Mouse (Mus musculus) heart, adult 9 months (tissue): ENCODE data around the gene Zbtb22.

Experiments used
- DNase-seq, 2 experiments: peaks; one replicate each; pipeline ENCODE4 v3.0.0; 2022; ENCODE audit warnings: low spot score in 2 of 2

Zbtb22 gene

GRCm38 (mm10) chr17:33941381-33941780 lies 25.7 kb downstream of the Zbtb22 start:
- no peak for DNase-seq

DNA sequence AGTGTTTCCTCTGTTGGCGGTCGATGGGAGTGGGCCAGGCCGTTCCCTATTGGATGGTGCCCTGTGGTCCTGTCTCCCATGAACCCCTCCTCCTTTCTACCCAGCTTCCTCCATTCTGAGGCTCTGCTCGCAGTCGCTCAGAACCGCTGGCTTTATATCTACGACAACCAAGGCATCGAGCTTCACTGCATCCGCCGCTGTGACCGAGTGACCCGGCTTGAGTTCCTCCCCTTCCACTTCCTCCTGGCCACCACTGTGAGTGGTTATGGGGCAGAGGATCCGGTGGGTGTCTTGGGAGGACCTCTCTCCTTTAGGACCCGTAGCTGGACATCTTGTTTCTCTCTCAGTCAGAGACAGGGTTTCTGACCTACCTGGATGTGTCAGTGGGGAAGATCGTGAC lies 27.8 kb downstream of the Zbtb22 start:
- no peak for DNase-seq

DNA sequence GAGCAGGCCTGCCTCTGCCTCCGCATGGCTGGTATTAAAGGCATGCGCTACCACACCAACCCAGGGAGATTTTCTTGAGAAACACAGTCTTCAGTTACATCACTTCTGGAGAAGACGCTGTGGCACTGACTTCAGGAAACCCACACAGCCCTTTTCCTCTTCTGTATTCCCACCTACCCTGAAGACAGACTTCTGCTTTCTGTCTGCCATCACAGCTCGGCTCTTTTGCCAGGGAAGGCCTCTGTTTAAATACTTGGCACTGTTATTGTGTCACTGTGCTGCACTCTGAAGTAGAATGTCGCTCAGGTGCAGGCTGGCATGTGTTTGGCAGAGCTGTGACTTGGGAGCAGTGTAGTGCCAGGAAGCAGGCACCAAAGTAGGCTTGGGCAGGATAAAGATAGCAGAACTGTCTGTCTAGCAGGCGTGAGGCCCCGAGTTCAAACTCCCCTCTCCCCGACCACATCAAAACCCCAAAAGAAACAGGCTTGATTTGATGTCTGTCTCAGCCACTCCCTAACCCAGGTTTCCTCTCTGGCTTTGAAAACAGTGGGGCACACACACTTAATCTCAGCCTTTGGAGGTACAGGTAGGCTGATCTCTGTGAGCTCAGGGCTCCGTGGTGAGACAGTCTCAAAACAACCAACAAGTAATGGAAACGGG lies 31.9 kb downstream of the Zbtb22 start:
- no peak for DNase-seq

DNA sequence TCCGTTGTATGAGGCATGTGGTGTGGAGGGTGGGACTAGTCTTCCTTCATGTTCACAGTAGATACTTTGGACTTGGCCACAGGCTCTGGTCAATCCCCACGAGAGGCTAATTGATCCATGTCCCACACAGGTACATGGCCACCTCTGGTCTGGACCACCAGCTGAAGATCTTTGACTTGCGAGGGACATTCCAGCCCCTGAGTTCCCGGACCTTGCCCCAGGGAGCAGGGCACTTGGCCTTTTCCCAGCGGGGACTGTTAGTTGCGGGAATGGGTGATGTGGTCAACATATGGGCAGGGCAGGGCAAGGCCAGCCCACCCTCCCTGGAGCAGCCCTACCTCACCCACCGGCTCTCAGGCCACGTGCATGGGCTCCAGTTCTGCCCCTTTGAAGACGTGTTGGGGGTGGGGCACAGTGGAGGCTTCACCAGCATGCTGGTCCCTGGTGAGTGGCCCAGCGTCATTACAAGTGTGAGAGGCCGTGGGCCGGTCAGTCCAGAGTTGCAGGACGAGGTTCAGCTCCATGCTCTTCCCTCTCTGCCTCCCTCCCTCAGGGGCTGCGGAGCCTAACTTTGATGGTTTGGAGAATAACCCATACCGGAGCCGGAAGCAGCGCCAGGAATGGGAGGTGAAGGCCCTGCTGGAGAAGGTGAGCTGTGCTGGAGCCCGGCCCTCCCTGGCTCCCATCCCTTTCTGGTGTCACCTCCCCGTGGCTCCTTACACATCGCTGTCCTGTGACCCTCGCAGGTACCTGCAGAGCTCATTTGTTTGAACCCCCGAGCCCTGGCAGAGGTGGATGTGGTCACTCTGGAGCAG lies 32.6 kb downstream of the Zbtb22 start:
- DNase-seq = no peak

DNA sequence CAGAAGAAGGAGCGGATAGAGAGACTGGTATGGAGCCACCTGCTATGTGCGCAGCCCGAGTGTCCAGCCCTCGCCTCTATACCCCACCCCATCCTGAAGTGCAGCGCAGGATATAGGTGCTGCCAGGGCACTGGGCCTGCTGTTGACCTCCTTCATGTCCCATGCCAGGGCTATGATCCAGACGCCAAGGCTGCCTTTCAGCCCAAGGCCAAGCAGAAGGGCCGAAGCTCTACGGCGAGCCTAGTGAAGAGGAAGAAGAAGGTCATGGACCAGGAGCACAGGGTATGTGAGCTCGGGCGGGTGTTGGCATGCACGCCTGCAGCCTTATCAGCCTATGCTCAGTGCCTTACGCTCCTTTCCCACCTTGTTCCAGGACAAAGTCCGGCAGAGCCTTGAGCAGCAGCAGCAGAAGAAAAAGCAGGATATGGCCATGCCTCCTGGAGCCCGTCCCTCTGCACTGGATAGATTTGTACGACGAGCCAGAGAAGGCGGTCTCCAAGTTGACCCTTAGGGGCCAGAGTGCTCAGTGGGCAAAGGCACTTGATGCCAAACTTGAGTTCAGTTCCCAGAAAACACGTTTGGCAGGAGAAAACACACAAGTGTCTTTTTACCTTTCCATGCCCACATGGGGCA lies 33.3 kb downstream of the Zbtb22 start:
- no peak for DNase-seq

- peak in 1 of 2 experiments; percentile 4 for DNase-seq
Measured at GRCm38 (mm10) chr17:33950131-33950625, 34.5 kb downstream of the Zbtb22 start.

- peak; percentile 69 to 71 for DNase-seq
Measured at GRCm38 (mm10) chr17:33951021-33951946, 35.6 kb downstream of the Zbtb22 start, which contains the start of gene B3galt4. TSS of gene B3galt4 (minus strand) at chr17:33951488.

GRCm38 (mm10) chr17:33952015-33952414 lies 36.3 kb downstream of the Zbtb22 start:
- DNase-seq = peak in 1 of 2 experiments; percentile 3

GRCm38 (mm10) chr17:33952879-33953278 lies 37.2 kb downstream of the Zbtb22 start:
- no peak for DNase-seq

- no peak for DNase-seq
Measured at GRCm38 (mm10) chr17:33953310-33953709, 37.6 kb downstream of the Zbtb22 start.

GRCm38 (mm10) chr17:33953961-33954565 lies 38.4 kb downstream of the Zbtb22 start:
- DNase-seq = no peak

DNA sequence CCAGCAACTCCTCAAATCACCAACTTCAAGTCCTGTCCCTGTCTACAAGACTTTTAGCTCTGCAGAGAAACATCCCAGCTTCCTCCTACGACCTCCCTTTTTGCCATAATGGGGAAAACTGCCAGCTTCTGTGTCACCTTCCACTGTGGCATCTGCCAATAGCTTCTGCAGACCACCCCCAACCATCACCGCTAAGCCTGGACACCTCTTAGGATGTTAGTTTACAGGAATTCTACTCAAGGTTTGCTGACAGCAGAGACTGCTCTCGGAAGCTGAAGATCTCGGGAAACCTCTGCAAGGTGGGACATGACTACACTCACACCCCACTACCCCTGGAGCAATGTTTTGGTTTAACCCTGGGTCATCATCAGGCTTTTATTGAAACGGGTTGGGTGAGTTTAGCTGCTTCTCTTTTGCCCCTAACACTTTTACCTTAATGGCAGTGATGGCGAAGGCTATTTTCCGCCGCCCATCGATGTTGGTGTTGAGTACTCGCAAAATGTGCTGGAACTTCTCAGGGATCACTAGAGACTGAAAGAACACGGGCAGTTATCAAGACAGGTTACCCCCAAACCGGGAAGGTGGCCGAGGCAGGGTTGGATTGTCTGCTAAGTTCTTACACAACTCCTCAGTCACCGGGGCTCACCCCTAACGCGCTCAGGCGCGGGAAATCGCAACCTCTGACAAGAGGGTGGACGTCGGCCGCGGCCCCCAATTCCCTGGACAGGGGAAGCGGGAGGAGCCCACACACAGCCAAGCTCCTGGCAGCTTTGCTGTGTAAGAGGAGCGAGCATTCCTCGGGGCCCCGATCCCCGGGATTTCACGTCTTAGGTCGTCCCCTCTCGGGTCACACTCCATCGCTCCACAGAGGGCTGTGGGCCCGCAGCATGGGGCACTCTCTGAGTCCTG lies 39.2 kb downstream of the Zbtb22 start:
- no peak for DNase-seq

GRCm38 (mm10) chr17:33955555-33956214 lies 40.0 kb downstream of the Zbtb22 start, which contains the start of the genes Vps52 and Rps18:
TSS of gene Vps52 (plus strand) at chr17:33955812.
TSS of gene Rps18 (minus strand) at chr17:33956001.
- DNase-seq = peak; percentile 96 to 97

DNA sequence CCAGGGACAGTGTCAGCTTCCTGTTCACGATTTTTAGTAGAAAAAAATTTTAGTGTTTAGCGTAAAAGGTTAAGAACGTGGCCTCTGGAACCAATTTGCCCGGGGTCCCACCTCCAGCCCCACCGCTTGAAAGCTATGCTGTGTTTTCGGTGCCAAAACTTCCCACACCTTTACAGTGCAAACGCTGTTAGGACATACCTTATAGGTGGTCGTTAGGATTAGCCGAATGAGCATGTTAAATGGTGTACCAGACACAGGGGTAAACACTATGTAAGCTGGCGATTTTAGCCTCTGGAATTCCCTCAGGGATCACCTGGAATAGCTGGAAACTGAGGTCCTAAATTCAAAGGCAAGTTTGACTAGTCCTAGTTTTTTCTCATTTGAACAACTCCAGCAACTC lies 40.6 kb downstream of the Zbtb22 start:
- no peak for DNase-seq

DNA sequence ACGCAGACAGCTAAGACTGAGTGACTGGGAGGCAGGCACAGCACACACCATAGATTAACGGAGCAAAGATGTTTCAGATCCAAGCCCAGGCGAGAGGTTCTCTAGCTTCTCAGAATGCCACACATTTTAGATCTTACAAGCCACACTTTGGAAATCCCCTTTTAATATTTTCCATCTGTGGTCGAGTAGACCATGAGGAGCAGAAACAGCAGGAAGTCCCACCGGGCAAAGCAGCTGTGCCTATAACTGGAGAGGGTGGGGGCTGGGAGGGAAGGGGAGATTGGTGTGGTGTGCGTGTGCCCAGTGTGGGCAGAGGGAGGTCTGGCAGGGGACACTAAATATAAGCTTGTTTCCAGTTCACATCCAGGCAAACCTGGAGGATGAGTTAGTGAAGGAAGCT lies 41.8 kb downstream of the Zbtb22 start:
- no peak for DNase-seq

DNA sequence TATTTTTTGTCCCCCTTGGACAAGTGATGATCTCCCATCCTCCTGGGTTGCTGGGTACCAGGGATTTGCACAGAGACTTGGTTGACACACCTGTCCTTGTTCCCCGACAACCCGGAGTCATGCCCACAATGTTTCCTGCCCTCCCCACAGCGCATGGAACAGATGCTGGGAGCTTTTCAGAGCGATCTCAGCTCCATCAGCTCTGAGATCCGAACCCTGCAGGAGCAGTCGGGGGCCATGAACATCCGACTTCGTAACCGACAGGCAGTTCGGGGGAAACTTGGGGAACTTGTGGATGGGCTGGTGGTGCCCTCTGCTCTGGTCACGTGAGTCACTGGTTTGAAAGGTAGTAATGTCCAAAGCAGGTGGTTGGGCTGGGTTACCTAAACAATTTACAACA lies 42.7 kb downstream of the Zbtb22 start:
- DNase-seq = no peak

DNA sequence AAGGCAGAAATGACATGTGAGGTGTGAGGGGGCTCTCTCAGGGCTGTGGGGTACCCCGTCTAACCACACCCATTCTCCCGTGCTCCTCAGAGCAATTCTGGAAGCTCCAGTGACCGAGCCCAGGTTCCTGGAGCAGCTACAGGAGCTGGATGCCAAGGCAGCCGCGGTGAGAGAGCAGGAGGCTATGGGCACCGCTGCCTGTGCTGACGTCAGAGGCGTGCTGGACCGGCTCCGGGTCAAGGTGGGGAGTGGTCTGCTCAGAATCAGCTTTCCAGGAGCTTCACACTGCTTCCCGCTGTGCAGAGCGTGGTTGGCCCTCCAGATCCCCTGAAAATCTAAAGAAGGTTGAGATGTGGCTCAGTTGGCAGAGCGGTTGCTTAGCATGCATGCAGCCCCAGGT lies 43.4 kb downstream of the Zbtb22 start:
- DNase-seq = no peak

- DNase-seq = no peak
Measured at GRCm38 (mm10) chr17:33959948-33960347, 44.2 kb downstream of the Zbtb22 start.

DNA sequence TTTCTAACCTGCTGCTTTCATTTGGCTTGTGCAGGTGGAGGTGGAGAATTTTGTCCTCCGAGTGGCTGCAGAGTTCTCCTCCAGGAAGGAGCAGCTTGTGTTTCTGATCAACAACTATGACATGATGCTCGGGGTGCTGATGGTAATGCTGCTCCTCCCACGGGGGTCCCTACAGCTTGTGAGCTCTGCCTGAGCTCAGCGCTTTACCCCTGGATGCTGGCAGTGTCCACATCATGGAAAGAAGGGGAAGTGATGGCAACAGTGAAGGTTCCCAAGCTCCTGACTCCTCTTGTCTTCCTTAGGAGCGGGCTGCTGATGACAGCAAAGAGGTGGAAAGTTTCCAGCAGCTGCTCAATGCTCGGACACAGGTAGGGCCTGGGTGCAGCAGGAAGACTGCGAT lies 47.2 kb downstream of the Zbtb22 start:
- DNase-seq = no peak
